Mouse (Mus musculus) liver, embryonic 14.5 days (tissue): ENCODE measurements around the gene Cyp4f40.

Source experiments
- CTCF ChIP-seq: IDR thresholded peaks from 2 replicates; pipeline ENCODE4 v1.5.1; 2016; ENCODE audit warnings: antibody characterized with exemption, low read depth, control low read depth
- EP300 ChIP-seq: IDR thresholded peaks from 2 replicates; pipeline ENCODE4 v1.6.1; 2016; ENCODE audit warnings: antibody characterized with exemption, low read depth

- TF ChIP-seq CTCF: no peak
- TF ChIP-seq EP300: no peak
Measured at GRCm38 (mm10) chr17:32637151-32637550, 21.5 kb upstream of the Cyp4f40 start.
